Comparison of ENCODE assay signal across 7 mouse cellular contexts in the genomic region with DNA sequence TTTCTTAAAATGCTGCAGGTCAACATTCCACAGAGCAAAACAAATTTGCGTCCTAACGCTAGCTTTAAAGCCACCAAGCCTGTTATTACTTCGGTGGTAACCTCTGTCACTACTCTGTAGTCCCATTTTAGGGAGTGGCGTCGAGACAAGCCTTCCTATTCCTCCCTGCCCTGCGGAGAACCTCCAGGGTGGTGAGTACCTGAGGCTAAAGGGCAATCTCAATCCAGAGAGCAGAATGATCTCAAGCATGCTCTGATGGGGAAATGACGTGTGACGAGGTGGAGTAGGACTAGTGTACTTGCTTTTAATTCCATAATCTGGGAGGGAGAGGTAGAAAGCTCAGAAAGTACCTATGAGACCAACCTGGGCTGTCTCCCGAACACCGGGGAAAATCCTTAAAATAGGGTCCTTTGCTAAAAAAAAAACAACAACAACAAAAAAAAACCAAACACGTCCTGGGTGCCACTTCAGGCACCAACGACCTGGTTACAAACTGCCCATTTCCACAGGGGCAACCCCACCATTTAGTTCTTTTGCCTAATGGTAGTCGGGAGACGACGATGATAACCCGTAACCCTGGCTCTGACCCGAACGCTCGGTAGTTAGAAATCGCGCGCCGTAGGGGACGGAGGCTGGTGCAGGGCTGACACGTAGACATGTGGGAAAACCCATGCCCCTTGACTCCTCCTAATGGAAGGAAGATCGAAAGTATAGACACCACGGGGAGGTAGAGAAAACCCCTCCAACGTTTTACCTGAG. TPM values are rescaled to one million over a fixed set of nuclear protein-coding genes. Genes with fewer than 3 reads are reported as not detected.
A peak's percentile ranks its signal among the peaks of the same experiment; 100 is the strongest.
DNase-seq lines count a peak whose midpoint lies in the region; ATAC-seq and TF ChIP-seq lines count a peak whose summit lies in the region.

No protein-coding gene starts in this region.

- peak overlapping the region; percentile 85 for H3K4me3 ChIP-seq in lung, embryonic 16.5 days (ENCODE audit: low read length)
- peak overlapping the region; percentile 55 for H3K4me3 ChIP-seq in hindbrain, embryonic 15.5 days
- H3K4me3 ChIP-seq in liver, embryonic 14.5 days (ENCODE audit: insufficient read depth in 1 of 2, low read depth in 2 of 2, low read length in 2 of 2), result peak overlapping the region; percentile 85 to 88

- H3K4me1 ChIP-seq in lung, embryonic 16.5 days (replicated peaks; ENCODE audit: control insufficient read depth, insufficient read depth, low read length), result peaks cover 20% of the 10 kb centered on the region
- peaks cover 25% of the 10 kb centered on the region for H3K4me1 ChIP-seq in hindbrain, embryonic 15.5 days (replicated peaks)
- peaks cover 16 to 25% of the 10 kb centered on the region in 2 experiments for H3K4me1 ChIP-seq in liver, embryonic 14.5 days (replicated peaks; ENCODE audit: control insufficient read depth in 2 of 2, insufficient read depth in 2 of 2, low read length in 1 of 2)

- peak overlapping the region; percentile 97 for H3K27ac ChIP-seq in lung, embryonic 16.5 days (ENCODE audit: low read length)
- peak overlapping the region; percentile 98 for H3K27ac ChIP-seq in hindbrain, embryonic 15.5 days (replicated peaks)
- H3K27ac ChIP-seq in liver, embryonic 14.5 days, result peak overlapping the region; percentile 61

- no peaks in the 10 kb centered on the region for H3K9me3 ChIP-seq in lung, embryonic 16.5 days (ENCODE audit: control insufficient read depth, low read length)
- no peaks in the 10 kb centered on the region for H3K9me3 ChIP-seq in hindbrain, embryonic 15.5 days
- no peaks in the 10 kb centered on the region for H3K9me3 ChIP-seq in liver, embryonic 14.5 days (ENCODE audit: control insufficient read depth, low read length)

- DNase-seq in lung, adult 18-20 months, result no peak
- DNase-seq in c-Kit-positive CD71-positive TER-119-positive erythroid progenitor cells, embryonic 14.5 days (ENCODE audit: low spot score), result peak; percentile 53
- DNase-seq in liver, embryonic 14.5 days (ENCODE audit: low read depth in 3 of 3, low spot score in 3 of 3), result no peak
- DNase-seq in yolk sac, embryonic 10.5 days (ENCODE audit: low spot score), result peak; percentile 64
- DNase-seq in thymus, adult 18-20 months, result no peak

- peak overlapping the region; percentile 70 for H3K4me2 ChIP-seq in lung, embryonic 16.5 days (ENCODE audit: low read depth, low read length)
- H3K4me2 ChIP-seq in hindbrain, embryonic 15.5 days, result peak overlapping the region; percentile 78
- H3K4me2 ChIP-seq in liver, embryonic 14.5 days (ENCODE audit: low read depth), result peak overlapping the region; percentile 66

- WGBS in lung, embryonic 16.5 days, result 2% methylated on average over 28 of the region's 28 CpGs
- WGBS in hindbrain, embryonic 15.5 days, result 4% methylated on average over 28 of the region's 28 CpGs
- WGBS in liver, embryonic 14.5 days (ENCODE audit: insufficient replicate concordance), result 1% methylated on average over 28 of the region's 28 CpGs

- H3K9ac ChIP-seq in lung, embryonic 16.5 days (ENCODE audit: low read length), result peak overlapping the region; percentile 84
- H3K9ac ChIP-seq in hindbrain, embryonic 15.5 days, result peak overlapping the region; percentile 76
- H3K9ac ChIP-seq in liver, embryonic 14.5 days (replicated peaks), result peak overlapping the region; percentile 78

- TF ChIP-seq EP300 in liver, embryonic 14.5 days (IDR thresholded peaks at IDR 0.05; ENCODE audit: low read depth), result no peak

- TF ChIP-seq CTCF in liver, embryonic 14.5 days (IDR thresholded peaks at IDR 0.05; ENCODE audit: low read depth), result no peak

- ATAC-seq in lung, embryonic 16.5 days (ENCODE audit: low read depth), result no peak
- no peak for ATAC-seq in hindbrain, embryonic 15.5 days (ENCODE audit: low FRiP score, low read depth)
- ATAC-seq in liver, embryonic 14.5 days (ENCODE audit: insufficient read depth), result peak; percentile 3

- no peaks in the 10 kb centered on the region for H3K27me3 ChIP-seq in lung, embryonic 16.5 days (ENCODE audit: control insufficient read depth, insufficient read depth, low read depth, low read length)
- H3K27me3 ChIP-seq in hindbrain, embryonic 15.5 days, result no peaks in the 10 kb centered on the region
- H3K27me3 ChIP-seq in liver, embryonic 14.5 days (ENCODE audit: control insufficient read depth, insufficient read depth, low read length), result no peaks in the 10 kb centered on the region

- peaks cover 13% of the 10 kb centered on the region; the same call in 1 of the 2 replicates for H3K36me3 ChIP-seq in lung, embryonic 16.5 days (ENCODE audit: control insufficient read depth, insufficient read depth, low read length)
- H3K36me3 ChIP-seq in hindbrain, embryonic 15.5 days, result no peaks in the 10 kb centered on the region
- peaks cover 33% of the 10 kb centered on the region for H3K36me3 ChIP-seq in liver, embryonic 14.5 days (replicated peaks; ENCODE audit: control insufficient read depth, insufficient read depth, low read depth)

RNA-seq across cellular contexts. Expression of gene Mrps18b, which starts 0.5 kb away (rescaled TPM):
- polyA plus RNA-seq in lung, embryonic 16.5 days (2015; fragmentation: Nextera tagmentation; extraction: Ambion mirVana), result 67.5 and 73.1 TPM in 2 replicates
- 57.0 and 59.1 TPM in 2 replicates for polyA plus RNA-seq in hindbrain, embryonic 15.5 days (2015; fragmentation: Nextera tagmentation; extraction: Ambion mirVana)
- polyA plus RNA-seq in liver, embryonic 14.5 days (2012; rRNA removed), result 42.6 and 51.6 TPM in 2 replicates
- 73.8 and 74.1 TPM in 2 replicates for polyA plus RNA-seq in liver, embryonic 14.5 days (2014; fragmentation: Nextera tagmentation; extraction: Ambion mirVana)

RNA-seq across cellular contexts. Expression of gene Ppp1r10, which starts 0.5 kb away (rescaled TPM):
- 38.0 and 40.5 TPM in 2 replicates for polyA plus RNA-seq in lung, embryonic 16.5 days (2015; fragmentation: Nextera tagmentation; extraction: Ambion mirVana)
- polyA plus RNA-seq in hindbrain, embryonic 15.5 days (2015; fragmentation: Nextera tagmentation; extraction: Ambion mirVana), result 41.1 and 43.0 TPM in 2 replicates
- 12.3 and 15.6 TPM in 2 replicates for polyA plus RNA-seq in liver, embryonic 14.5 days (2012; rRNA removed)
- polyA plus RNA-seq in liver, embryonic 14.5 days (2014; fragmentation: Nextera tagmentation; extraction: Ambion mirVana), result 15.4 and 17.4 TPM in 2 replicates

RNA-seq across cellular contexts. Expression of gene Atat1, which starts 5.8 kb away (rescaled TPM):
- polyA plus RNA-seq in lung, embryonic 16.5 days (2015; fragmentation: Nextera tagmentation; extraction: Ambion mirVana), result 62.6 and 62.7 TPM in 2 replicates
- polyA plus RNA-seq in hindbrain, embryonic 15.5 days (2015; fragmentation: Nextera tagmentation; extraction: Ambion mirVana), result 343 and 422 TPM in 2 replicates
- polyA plus RNA-seq in liver, embryonic 14.5 days (2012; rRNA removed), result 8.5 and 8.7 TPM in 2 replicates
- polyA plus RNA-seq in liver, embryonic 14.5 days (2014; fragmentation: Nextera tagmentation; extraction: Ambion mirVana), result 3.3 and 5.8 TPM in 2 replicates

RNA-seq across cellular contexts. Expression of gene 2310061I04Rik, which starts 18.5 kb away (rescaled TPM):
- polyA plus RNA-seq in lung, embryonic 16.5 days (2015; fragmentation: Nextera tagmentation; extraction: Ambion mirVana), result 15.6 TPM in 2 replicates
- polyA plus RNA-seq in hindbrain, embryonic 15.5 days (2015; fragmentation: Nextera tagmentation; extraction: Ambion mirVana), result 63.7 and 68.6 TPM in 2 replicates
- 14.4 and 18.3 TPM in 2 replicates for polyA plus RNA-seq in liver, embryonic 14.5 days (2012; rRNA removed)
- polyA plus RNA-seq in liver, embryonic 14.5 days (2014; fragmentation: Nextera tagmentation; extraction: Ambion mirVana), result 10.6 and 10.9 TPM in 2 replicates

RNA-seq across cellular contexts. Expression of gene Dhx16, which starts 36.1 kb away (rescaled TPM):
- polyA plus RNA-seq in lung, embryonic 16.5 days (2015; fragmentation: Nextera tagmentation; extraction: Ambion mirVana), result 40.2 and 42.4 TPM in 2 replicates
- 30.8 and 32.4 TPM in 2 replicates for polyA plus RNA-seq in hindbrain, embryonic 15.5 days (2015; fragmentation: Nextera tagmentation; extraction: Ambion mirVana)
- 44.8 and 46.0 TPM in 2 replicates for polyA plus RNA-seq in liver, embryonic 14.5 days (2012; rRNA removed)
- 25.5 and 30.2 TPM in 2 replicates for polyA plus RNA-seq in liver, embryonic 14.5 days (2014; fragmentation: Nextera tagmentation; extraction: Ambion mirVana)

Comparison
In these comparisons a context has a peak if more than half of its experiments do, and no peak if none do; other contexts are left out.
1. DNase-seq: peak in c-Kit-positive CD71-positive TER-119-positive erythroid progenitor cells, embryonic 14.5 days (single experiment) and yolk sac, embryonic 10.5 days (single experiment); none in lung, adult 18-20 months (0 of 2), liver, embryonic 14.5 days (0 of 3) and thymus, adult 18-20 months (0 of 2).
2. Peak in every context shown above with its lines, with median percentiles within 50 percentile points of each other: H3K27ac ChIP-seq, H3K4me2 ChIP-seq, H3K4me3 ChIP-seq and H3K9ac ChIP-seq.